Mouse (Mus musculus) heart, adult 2 months (tissue): ENCODE measurements around the gene Bach2.

ENCODE experiments used
- CTCF ChIP-seq: fragments of 200-600 bp; IDR thresholded peaks from 2 replicates; pipeline ENCODE4 v1.8.1; 2022; ENCODE audit warnings: antibody characterized with exemption, mild to moderate bottlenecking, moderate library complexity
- EP300 ChIP-seq: fragments of 200-500 bp; IDR thresholded peaks from 2 replicates; pipeline ENCODE4 v1.6.1; 2011; ENCODE audit warnings: low read depth, low read length, control low read depth; ENCODE audit not compliant: insufficient read depth
- POLR2A ChIP-seq: fragments of 200-500 bp; IDR thresholded peaks from 2 replicates; pipeline ENCODE4 v1.6.1; 2011; ENCODE audit warnings: mild to moderate bottlenecking, low read depth, low read length, control low read depth; ENCODE audit not compliant: insufficient read depth

- TF ChIP-seq CTCF (no peak), POLR2A (no peak), EP300 (no peak)
Measured at GRCm38 (mm10) chr4:32344276-32344675, 105.7 kb downstream of the Bach2 start.
